Mouse (Mus musculus): ENCODE results near the gene Steap1.

Gene Steap1

DNA sequence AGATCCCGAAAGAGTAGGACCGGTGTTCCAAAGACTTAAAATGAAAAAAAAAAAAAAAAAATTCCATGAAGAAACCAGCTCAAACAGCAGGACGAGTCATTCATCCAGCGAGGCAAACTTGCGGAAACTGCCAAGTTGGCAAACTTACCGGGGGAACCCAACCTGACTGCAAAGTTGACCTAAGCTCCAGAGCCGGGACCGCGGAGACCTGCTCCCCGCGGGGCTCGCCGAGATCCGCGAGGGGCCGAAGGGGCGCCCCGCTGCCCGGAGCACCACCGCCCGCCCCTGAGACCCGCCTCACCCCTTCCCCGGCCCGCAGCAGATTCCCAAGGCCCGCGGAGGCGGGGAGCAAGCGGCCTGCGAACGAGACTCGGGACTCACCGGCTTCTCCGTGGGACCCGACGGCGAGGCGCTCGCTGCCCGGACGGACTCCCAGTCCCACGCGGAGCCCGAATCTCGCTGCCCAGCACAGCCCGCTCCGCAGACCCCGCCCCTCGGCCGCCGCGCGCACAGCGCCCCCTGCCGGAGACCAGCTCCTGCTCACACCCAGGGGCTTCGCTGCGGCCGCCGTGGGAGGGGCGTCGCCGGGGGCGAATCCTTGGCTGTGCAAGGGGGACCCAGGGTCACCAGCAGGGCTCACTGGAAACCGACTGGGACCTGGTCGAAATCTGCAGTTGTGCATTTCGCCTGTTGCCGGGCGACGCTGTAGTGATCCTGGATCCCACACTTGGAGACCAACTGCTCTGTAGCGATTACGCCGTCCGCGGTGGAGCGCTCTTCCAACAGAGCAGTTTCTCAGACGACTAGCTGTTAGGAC lies at the start of gene Steap1:
TSS of gene Steap1 (minus strand) at position 461 of the 817 bp plus-strand sequence.
- DNase-seq (ENCODE audit: low spot score in 2 of 2), result peak; percentile 70 to 75

DNA sequence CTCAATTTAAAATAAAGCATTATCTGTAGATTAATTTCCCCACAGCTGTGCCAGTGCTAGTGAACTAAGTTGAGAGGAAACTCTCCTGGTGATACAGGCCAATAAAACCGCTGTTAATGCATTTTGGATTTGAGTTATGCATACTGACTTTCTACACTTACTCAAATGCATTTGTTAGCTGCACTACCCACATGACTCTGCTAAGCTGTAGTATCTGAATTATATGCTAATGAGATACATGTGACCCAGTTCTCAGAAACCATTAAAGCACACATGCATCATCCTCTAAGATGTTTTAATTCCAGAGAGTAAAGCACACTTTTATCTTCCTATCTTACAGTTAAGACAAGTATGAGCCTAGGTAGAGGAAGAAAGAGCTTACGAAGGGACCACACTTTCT lies 38.0 kb upstream of the Steap1 start:
- DNase-seq (ENCODE audit: low spot score in 2 of 2), result no peak

DNA sequence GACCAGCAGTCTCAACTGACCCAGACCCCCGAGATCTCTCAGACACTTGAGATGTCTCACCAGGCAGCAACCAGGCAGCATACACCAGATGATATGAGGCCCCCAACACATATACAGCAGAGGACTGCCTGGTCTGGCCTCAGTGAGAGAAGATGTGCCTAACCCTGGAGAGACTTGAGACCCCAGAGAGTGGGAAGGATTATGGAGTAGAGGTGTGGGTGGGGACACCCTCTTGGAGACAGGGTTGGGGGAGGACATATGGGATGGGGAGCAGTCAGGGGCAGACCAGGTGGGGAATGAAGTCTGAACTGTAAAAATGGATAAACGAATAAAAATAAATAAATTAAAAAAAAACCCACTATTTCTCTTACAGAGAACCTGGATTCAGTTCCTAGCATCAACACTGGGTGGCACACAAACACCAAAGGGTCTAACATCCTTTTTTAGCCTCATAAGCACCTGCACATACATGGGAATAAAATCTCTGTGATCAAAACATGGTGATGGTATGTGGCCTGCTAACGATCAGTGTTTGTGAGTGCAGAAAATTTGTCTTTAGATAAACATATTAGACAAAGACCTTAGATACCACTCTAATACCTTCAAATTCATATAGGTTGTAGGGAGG lies 7.4 kb upstream of the Steap1 start:
- peak; percentile 35 to 43 for DNase-seq (ENCODE audit: low spot score in 2 of 2)

DNA sequence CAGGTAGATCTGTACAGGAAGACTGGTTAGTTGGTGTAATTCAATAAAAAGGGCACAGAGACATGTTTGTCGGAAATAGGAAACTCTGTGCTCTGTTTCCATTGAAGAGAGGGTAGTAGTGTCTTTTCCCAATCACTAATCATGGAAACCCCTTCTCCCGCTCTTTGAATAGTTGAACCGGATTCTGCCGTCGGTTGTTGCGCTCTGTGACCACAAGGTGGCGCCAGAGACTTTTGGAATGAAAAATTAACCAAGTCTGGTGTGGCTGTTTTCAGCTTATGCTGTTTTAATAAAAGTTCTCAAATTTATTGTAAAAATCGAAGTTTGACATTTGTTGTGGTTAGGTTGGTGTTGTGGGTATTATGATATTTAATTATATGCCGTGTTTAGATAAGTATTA lies 5.9 kb upstream of the Steap1 start:
- peak; percentile 74 to 78 for DNase-seq (ENCODE audit: low spot score in 2 of 2)

DNA sequence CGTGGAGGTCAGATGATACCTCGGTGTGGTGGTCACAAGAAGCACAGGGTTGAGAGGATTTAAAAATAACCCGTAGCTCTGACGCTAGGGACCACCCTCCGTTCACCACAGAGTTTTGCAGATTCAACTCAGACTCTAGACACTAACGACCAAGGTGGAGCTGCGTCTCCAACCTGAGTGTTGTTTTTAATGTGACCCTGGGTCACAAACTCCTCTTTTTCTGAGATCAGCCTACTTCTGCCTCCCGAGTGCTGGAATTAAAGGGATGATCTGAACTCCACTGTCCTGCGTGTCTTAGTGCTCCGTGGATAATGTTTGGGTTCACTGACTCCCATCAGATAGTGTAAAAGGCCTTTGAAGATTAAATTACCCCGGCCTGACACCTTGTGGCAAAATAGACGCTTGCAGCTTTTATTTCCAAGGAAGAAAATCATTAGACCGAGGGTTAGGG lies 671 bp upstream of the Steap1 start:
- DNase-seq (ENCODE audit: low spot score in 2 of 2), result peak; percentile 59 to 68

DNA sequence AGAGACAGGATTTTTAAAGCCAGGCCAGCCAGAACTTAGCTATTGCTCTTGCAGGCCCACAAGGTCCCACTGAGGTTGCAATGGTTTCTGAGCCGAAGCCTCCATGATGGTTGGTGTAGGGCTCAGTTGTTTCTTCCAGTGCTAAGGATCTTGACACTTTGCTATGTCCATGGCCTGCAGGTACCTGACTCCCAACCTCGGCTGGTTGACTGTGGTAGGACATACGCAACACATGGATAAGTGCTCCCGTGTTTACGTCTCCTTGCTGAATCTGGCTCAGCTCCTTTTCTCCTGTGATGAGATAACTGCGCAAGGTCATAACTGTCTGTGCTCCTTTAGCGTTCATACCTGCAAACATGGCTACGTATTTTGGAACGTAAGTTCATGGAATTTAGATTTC lies 14.7 kb downstream of the Steap1 start:
- no peak for DNase-seq (ENCODE audit: low spot score in 2 of 2)

DNA sequence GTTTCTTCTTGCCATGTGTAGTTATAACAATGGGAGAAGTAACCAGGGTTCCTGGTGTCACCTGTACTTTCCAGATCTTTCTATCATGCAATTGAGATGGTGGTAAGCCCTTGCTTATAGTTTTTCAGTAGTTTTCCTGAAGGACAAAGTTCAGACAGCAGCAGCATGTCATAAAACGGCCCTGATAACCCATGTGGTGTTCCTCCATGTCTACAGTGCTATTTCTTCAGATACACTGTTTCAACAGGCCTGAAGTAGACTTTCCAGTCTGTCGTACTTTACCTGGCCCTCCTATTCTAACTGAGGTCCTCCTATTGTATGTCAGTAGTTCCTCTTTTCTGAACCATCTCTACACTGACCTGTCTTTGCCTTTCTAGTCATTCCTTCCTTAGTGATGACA lies 16.3 kb downstream of the Steap1 start:
- no peak for DNase-seq (ENCODE audit: low spot score in 2 of 2)

DNA sequence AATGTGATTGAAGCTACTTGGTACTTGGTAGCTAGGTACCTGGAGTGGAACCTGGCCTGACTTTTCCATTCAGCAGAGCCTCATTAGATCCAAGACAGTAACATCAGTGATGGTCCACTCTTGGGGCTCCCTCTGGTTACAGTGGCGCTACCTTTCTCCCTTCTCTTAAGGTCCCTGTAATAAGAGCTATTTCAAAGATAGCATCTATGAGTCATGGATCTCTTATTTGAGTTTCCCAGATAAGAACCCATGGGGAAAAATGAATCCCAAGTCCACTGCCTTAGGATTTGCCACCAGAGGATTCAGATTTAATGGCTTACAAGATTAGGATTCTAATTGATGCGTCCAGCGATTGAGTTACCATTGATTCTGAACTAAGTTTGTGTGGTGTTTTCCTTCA lies 16.9 kb downstream of the Steap1 start:
- DNase-seq (ENCODE audit: low spot score in 2 of 2), result no peak

DNA sequence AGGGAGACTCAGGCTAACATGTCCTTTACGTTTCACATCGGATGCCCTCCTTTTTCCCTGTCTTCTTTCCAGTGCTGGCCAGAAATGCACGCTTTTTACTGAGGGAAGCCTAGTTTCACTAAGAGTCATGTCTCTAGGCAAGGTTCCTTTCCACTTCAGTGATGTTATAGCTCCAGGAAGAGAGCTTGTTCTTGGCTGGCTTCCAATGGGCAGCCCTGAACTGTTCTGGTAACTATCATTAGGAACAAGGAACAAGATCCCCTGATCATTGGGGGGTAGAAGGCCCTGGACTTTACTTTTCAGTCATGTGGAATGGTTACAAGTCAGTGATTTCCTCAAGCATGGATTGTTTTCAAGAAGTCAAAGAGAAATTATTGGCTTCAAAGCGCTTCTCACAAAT lies 19.2 kb downstream of the Steap1 start:
- DNase-seq (ENCODE audit: low spot score in 2 of 2), result no peak

DNA sequence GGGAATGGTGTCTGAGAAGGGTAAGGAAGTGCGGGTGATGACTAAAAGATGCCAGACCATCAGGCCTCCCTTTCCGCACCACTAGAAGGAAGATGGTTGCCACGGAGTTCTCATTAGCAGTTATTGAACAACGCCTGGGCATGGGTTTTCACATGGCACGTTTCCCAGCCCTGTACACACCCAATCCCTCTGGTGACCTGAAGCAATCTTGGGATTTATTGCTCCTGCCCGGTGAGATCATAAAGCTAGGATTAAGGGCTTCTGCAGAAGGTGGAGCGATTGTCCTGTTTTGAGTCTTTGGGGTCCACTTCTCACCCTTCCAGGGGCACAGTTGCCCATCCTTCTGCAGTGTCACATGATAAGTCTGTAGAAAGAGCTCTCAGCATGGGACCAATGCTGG lies 26.9 kb downstream of the Steap1 start:
- no peak for DNase-seq (ENCODE audit: low spot score in 2 of 2)

DNA sequence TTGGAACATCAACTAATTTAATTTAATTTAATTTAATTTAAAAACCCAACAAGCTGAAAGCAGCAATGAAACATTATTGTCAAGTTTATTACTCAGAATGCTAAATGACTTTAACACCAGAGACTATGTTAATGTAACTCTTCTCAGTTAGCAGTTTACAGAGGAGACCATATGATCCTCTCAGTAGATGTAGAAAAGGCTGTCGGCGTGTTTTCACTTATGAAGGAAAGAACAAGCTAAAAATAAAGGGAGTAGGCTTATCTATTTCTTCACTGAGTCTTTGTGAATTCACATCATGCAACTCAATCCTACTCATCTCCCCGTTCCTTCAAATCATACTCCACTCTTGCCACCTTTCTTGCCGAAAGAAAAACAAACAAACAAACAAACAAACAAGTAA lies 38.1 kb downstream of the Steap1 start:
- peak in 1 of 2 experiments; percentile 7 for DNase-seq (ENCODE audit: low spot score in 2 of 2)

DNA sequence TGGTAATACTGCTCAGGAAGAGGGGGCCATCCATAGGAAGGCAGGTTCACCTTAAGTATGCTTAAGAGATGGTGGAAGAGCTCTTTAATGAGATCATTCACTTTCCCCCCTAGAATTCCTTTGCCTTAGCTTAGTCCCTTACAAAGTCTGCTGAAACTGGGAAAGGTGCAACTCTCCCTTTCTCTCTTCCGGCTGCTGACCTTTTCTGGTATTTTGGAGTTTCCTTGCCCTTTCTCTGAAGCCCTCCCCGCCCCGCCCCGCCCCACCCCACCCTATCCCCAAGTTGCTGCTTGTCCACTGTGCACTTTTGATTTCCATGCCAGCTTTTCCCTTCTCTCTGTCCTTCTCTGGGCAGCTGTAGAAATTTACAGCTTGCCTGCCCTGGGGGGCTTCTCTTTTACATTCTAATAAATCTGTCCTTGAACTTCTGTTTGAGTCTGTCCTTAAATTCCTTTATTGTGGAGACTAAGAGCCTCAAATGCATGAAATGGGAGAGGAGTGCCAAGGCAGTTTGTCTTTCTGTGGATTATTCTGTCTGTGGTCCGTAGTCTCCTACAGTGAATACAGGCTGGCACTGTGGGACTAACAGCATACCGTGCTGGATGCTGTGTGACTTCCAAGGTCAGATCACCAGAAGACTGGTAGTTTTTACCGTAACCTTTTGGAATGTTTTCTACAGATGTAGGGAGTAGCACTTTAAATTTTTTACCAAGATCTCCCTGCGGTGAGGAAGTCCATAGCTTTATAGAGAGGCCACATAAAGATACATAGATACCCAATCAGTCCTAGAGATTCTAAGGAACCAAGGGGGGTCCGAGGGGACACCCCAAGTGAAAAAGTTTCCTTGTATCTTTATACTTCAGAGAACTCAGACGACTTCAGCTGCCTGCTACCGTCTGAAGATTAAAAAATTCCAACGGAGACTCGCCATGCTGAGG lies 41.5 kb downstream of the Steap1 start:
- DNase-seq (ENCODE audit: low spot score in 2 of 2), result no peak

DNA sequence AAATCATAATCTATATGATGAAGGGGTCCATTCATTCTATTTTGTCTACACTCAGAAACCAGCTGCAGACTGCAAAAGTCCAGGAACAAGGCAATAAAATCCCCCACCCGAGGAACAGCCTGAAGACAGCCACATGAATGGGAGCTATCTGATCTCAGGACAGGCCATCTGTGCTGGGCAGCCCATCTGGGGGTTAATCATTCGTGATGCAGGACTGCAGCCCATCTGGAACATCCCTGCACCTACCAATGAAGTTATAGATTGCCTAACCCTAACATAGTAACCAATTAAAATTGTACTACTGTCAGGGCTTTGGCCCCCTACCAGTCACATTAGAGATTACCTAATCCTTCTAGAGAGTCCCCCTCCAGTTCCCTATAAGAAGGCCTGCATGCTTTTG lies 44.1 kb downstream of the Steap1 start:
- no peak for DNase-seq (ENCODE audit: low spot score in 2 of 2)

DNA sequence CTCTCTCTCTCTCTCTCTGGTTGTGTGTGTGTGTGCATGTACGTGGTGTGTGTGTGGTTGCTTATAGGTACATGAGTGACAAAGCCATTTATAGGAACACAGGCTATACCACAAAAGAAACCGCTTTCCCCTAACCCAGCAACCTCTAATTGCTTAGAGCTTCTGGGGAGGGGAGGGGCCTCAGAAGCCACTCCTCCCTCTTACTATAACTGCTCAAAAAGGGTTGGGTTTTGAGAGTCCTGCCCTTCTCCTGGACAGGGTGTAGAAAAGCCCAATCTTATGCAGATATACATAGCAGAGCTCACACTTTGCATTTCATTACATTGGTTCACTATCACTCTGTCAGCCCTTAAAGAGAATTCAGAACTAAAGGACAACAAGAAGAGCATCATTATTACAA lies 48.7 kb downstream of the Steap1 start:
- no peak for DNase-seq (ENCODE audit: low spot score in 2 of 2)

DNA sequence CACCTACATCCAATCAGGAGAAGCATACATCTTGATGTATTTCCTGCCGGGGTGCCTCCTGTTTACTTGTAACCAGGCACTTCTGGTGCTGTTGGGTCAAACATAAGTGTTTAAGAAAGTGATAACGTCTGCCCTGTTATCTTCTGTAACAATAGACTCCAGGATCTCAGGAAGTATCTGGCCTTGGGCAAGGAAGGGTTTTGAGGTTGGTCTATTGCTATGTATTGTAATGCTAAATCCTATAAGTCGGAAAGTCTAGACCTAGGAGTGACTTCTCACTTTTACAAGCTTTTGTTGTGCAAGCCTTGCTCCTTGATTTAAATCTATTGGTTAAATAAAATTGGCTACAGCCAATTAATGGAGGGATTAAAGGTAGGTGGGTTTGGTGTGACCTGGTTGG lies 50.3 kb downstream of the Steap1 start:
- DNase-seq (ENCODE audit: low spot score in 2 of 2), result no peak

DNA sequence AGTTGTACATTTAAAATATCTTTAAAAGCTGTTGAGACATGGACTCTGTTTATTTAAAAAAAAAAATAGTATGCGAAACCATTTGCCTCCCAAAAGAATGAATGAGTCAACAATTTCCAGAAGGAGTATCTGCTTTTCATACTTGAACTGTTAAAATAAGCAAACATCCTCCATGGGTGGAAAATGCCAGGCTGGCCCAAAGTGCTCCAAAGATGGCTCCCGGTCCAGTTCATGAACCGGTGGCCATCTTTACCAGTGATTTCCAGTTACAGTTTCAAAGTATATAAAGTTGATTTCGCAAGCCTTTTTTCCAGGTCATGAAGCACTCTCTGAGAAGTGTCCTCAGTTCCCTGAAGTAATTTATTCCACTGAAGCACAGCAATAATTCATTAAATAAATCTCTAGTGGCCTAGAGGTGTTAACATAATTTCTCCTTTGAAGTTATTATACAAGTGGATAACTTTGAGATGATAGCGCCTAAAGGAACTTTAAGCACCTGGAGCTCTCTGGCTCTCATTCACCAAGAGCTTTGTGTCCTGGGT lies 53.7 kb downstream of the Steap1 start:
- DNase-seq (ENCODE audit: low spot score in 2 of 2), result no peak

DNA sequence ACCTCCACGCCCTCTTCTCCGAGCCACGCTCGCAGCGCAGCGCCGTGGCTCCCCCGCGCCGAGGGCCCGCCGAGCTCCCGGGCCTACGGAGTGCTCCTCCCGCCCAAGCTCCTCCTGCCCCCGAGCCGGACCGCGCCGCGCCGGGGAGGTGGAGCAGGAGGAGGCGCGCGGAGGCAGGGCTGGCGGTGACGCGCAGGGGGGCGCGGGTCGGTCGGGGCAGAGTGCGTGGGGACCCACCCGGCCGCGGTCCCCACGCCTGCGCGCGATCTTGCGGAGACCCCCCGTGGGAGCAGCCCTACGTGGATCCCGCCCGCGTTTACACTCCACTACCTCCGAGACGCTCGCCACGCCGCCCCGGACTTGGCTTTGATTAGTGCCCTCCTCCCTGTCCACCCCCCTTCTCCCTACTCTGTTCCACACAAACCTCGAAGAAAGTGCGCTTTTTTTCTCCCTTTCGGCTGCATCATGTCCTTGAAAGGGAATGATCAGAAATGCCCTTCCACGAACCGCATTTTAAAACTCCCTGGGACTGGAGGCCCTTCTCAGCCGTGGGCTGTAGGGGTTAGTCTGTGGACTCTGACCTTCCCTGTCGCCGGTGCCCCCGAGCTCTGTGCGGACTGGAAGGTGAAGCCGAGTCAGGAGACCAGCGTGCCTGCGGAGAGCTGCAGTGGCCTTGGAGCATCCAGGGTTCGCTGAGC lies 55.0 kb downstream of the Steap1 start, which contains the start of gene Steap2:
TSS of gene Steap2 (minus strand) at position 623 of the 698 bp plus-strand sequence.
- DNase-seq (ENCODE audit: low spot score in 2 of 2), result peak; percentile 18 to 21

DNA sequence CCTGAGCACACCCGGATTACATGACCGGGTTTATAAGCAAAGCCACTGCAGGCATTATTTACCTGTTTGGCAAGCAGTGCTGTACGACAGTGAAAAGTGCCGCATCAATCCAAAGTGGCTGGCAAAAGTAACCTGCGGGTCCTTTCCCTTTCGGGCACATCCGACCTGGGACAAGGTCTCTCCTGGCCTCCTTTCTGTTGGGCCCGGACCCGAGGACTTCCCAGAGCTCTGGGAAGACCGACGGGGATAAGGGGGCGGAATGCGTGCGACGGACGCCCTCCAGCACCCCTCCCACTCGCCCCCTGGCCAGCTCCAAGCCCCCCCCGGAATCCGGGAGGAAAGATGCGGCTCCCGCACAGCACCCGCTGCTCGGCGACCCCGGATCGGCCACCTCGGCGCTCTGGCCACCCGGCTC lies 55.6 kb downstream of the Steap1 start:
- DNase-seq (ENCODE audit: low spot score in 2 of 2), result peak in 1 of 2 experiments; percentile 10

DNA sequence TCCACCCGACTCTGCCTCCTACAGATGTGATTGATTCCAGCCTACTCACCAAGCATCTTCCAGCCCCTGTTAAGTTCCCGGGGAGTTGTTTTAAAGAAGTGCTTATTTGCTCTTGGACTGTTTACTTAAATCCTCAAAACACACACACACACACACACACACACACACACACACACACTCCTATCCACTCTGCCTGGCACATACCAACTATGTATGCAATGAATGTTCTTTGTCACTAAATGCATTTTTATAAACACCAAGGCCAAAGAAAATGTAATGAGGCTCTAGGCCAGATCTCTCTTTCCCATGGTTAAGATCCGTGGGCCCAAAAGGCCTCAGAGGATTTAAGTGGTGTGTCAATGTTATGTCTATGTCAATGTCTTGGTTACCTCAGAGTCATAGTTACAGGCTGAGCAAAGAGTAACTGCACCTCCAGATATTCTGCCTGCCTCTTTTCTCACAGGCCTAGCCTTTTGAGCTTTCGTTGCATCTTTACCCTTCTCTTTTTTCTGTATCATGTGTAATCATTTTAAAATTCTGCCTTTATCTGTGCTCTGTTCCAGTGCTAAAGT lies 56.9 kb downstream of the Steap1 start:
- DNase-seq (ENCODE audit: low spot score in 2 of 2), result no peak

DNA sequence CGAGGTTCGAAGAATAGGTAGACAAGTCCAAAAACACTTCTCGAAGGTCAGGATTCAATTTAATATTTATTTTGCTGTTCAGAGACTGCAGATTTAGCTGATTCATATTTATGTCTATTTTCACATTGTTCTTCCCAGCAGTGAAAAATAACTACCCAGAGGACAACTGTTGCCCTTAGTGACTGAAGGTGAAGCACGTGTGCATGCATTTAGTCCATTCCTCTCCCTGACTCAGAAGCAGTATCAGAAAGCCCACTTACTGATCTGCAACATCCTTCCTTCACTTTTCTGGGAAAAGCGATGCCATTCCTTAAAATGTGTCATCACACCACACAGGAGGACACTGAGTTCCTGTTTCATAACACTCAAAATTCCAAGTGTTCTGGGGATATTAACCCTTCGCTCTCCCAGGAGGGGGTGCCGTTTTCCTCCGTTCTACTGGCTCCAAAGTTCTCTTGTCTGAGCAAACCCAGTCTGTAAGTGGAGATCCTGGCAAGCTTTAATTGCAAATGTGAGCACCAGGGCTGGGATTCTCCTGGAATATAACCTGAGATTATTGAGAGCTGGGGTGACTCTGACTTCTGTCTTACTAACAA lies 60.1 kb downstream of the Steap1 start:
- DNase-seq (ENCODE audit: low spot score in 2 of 2), result no peak
